Mouse (Mus musculus) gastrocnemius, postnatal 14 days (tissue): ENCODE results near the gene Srcin1. TPM values are rescaled to one million over a fixed set of nuclear protein-coding genes. Genes with fewer than 3 reads are reported as not detected.

ENCODE experiments used
- total RNA-seq, 2 experiments: library from RNA; stranded (reverse); gene quantifications; 2 replicates each; pipeline ENCODE4 v1.2.3; 2021

The Srcin1 gene
- total RNA-seq, 2 experiments from 2014 or later: 0.51 to 0.64 TPM

Other genes with a start within 250 kb of the Srcin1 start
- gene Gpr179, start 224.1 kb downstream of the Srcin1 start, total RNA-seq: under 1 TPM in 1 of 2 experiments, not detected in 1; 0.27 TPM
- gene Socs7, start 213.6 kb downstream of the Srcin1 start, total RNA-seq: 10 to 100 TPM; 32.4 to 36.2 TPM
- 10 to 100 TPM; 10.5 to 12.2 TPM for gene Arhgap23, start 160.7 kb downstream of the Srcin1 start, total RNA-seq
- not detected for gene 4933428G20Rik, start 75.8 kb downstream of the Srcin1 start, total RNA-seq
- gene Epop, start 53.5 kb upstream of the Srcin1 start, total RNA-seq: 1 to 10 TPM in 1 of 2 experiments, under 1 TPM in 1; 0.60 to 1.3 TPM
- gene Mllt6, start 87.2 kb upstream of the Srcin1 start, total RNA-seq: 10 to 100 TPM; 26.2 to 27.4 TPM
- gene Cisd3, start 109.6 kb upstream of the Srcin1 start, total RNA-seq: 100 to 1,000 TPM; 105 to 116 TPM
- 1 to 10 TPM; 6.5 to 7.7 TPM for gene Pcgf2, start 124.3 kb upstream of the Srcin1 start, total RNA-seq
- 100 to 1,000 TPM; 146 to 154 TPM for gene Psmb3, start 127.2 kb upstream of the Srcin1 start, total RNA-seq
- 10 to 100 TPM; 33.3 to 38.5 TPM for gene Pip4k2b, start 168.5 kb upstream of the Srcin1 start, total RNA-seq
- 1 to 10 TPM; 6.0 to 6.7 TPM for gene Cwc25, start 190.4 kb upstream of the Srcin1 start, total RNA-seq
- gene 1700001P01Rik, start 199.7 kb upstream of the Srcin1 start, total RNA-seq: not detected
- 100 to 1,000 TPM; 607 to 676 TPM for gene Rpl23, start 206.3 kb upstream of the Srcin1 start, total RNA-seq
- 10 to 100 TPM; 29.9 to 39.5 TPM for gene Lasp1, start 222.8 kb upstream of the Srcin1 start, total RNA-seq